Mouse (Mus musculus): Measurements from ENCODE around the gene Srpx. TPM values are rescaled to one million over a fixed set of nuclear protein-coding genes. Genes with fewer than 3 reads are reported as not detected.

The Srpx gene
- total RNA-seq, 2 experiments from 2014 or later = 0.23 to 0.49 TPM

Other genes starting within 250 kb of the Srpx start
- 1 to 10 TPM; 5.2 to 5.5 TPM for gene Sytl5, start 232.1 kb downstream of the Srpx start, total RNA-seq (2021)
- 10 to 100 TPM; 13.4 to 17.2 TPM for gene Rpgr, start 99.2 kb upstream of the Srpx start, total RNA-seq (2021)
- gene Otc, start 134.6 kb upstream of the Srpx start, total RNA-seq (2021) = not detected

Measured in layer of hippocampus, postnatal 25 days (tissue).